Mouse (Mus musculus): Measurements from ENCODE around the gene Vezf1.

Vezf1 gene

GRCm38 (mm10) chr11:88098021-88098729 lies 30.1 kb downstream of the Vezf1 start, which contains the start of gene Cuedc1:
Gene Cuedc1, plus strand, starts transcription at chr11:88098058.
- DNase-seq (ENCODE audit: low spot score in 2 of 2), result no peak

GRCm38 (mm10) chr11:88098787-88099598 lies 30.9 kb downstream of the Vezf1 start:
- peak; percentile 33 to 61 for DNase-seq (ENCODE audit: low spot score in 2 of 2)

- DNase-seq (ENCODE audit: low spot score in 2 of 2), result peak in 1 of 2 experiments; percentile 13
Measured at GRCm38 (mm10) chr11:88099599-88100023, 31.5 kb downstream of the Vezf1 start.

DNA sequence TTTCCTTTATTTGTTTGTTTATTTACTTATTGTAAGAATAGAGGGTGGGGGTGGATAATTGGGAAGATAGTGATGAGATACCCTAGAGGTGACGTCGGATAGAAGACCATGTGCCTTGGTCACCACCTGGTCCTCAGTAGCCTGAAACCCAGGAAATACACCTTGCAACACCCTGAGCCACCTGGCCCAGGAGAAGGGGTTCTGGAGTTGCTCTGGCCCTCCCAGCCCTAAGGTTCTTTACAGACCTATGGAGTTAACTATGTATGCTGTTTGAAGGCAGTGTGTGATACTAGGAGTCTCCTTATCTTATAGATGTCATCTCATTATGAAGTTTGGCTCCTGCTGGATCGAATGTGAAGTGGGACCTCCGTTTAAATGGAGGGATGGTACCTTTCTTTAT lies 32.1 kb downstream of the Vezf1 start:
- DNase-seq (ENCODE audit: low spot score in 2 of 2), result no peak

DNA sequence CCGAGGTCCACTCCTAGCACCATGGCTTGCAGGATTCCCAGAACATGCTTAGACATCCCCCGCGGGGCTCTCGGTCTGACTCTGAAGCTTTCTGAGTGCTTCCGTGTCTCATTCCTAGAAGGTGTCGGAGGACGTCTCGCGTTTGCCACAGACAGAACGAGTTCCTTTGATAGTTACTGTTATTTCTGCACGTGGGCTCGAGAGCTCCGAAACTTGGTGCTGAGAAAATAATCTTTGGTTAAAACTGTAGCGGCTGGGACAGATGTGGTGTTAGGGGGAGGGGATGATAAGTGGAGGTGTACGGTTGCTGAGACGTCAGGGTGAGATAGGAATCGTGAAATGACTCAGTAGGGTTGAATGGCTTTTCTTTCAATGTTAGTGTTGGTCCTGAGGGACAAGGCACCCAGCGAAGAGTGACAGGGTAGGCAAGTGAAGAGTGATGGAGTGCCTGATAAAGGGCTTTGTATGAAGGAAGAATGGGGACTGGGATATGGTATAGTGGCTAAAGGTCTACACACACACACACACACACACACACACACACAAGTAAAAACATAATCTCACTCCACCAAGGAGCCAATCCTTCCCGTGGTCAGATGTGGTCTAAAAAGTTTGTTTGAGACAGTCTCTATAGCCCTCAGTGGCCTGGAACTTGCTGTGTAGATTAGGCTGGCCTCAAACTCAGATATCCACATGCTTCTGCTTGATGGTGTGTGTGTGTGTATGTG lies 35.3 kb downstream of the Vezf1 start:
- DNase-seq (ENCODE audit: low spot score in 2 of 2), result no peak

DNA sequence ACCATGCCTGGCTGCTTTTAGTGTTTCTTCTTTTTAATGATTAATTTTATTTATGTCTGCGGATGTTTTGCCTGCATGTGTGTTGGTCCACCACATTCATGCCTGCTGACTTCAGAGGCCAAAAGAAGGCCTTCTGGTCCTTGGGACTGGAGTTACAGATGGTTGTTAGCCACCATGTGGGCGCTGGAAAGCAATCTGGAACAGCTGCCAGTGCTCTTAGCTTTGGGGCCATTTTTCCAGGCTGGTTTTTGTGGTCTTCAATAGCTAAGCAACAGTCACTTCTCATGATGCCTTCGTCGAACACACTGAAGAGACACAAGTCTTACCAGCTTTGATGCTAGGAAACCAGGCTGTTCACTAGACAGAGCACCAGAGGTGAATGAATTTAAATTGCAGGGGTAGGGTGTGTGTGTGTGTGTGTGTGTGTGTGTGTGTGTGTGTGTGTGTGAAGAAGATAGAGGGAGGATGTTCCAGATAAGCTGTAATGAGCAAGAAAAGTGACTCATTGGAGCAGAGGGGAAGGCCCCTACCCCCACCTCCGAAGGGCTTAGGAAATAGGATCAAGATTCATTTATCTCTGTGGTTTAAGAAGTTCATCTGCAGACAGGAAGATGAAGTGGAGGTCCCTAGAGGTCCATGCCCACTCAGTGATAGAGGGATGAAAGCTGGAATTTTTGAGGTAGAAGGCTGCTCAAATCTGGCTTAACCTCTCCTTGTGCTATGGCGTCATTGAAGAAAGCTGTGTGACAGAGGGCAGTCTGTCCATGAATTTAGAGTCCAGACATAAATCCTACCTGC lies 37.6 kb downstream of the Vezf1 start:
- no peak for DNase-seq (ENCODE audit: low spot score in 2 of 2)

GRCm38 (mm10) chr11:88106292-88106554 lies 38.1 kb downstream of the Vezf1 start:
- DNase-seq (ENCODE audit: low spot score in 2 of 2), result no peak

- DNase-seq (ENCODE audit: low spot score in 2 of 2), result no peak
Measured at GRCm38 (mm10) chr11:88107365-88107764, 39.3 kb downstream of the Vezf1 start.

DNA sequence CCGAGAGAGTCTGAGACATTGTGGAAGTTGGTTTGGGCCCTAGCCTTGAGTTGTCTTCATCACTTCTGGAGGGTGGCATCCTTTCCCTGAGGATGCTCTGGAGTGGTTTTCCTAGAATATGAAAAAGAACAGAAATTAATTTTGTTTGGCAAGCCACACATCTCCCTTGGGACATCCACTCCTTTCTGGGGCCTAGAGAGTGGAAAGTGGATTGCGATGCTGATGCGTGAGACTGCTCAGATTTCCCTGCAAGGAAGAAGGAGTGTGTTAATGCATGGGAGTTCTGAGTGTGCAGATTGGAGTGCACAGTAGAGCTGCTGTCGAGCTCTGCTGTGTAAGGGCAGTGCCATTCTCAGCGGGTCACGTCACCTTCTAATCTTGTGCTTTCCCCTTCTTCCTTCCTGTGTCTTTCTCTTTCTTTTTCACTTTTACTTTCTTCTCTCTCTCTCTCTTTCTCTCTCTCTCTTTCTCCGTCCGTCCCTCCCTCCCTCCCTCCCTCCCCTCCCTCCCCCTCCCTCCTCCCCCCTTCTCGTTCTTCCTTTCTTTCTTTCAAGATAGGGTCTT lies 42.0 kb downstream of the Vezf1 start:
- no peak for DNase-seq (ENCODE audit: low spot score in 2 of 2)

GRCm38 (mm10) chr11:88112078-88112477 lies 44.0 kb downstream of the Vezf1 start:
- no peak for DNase-seq (ENCODE audit: low spot score in 2 of 2)

- no peak for DNase-seq (ENCODE audit: low spot score in 2 of 2)
Measured at GRCm38 (mm10) chr11:88112677-88113333, 44.7 kb downstream of the Vezf1 start.

DNA sequence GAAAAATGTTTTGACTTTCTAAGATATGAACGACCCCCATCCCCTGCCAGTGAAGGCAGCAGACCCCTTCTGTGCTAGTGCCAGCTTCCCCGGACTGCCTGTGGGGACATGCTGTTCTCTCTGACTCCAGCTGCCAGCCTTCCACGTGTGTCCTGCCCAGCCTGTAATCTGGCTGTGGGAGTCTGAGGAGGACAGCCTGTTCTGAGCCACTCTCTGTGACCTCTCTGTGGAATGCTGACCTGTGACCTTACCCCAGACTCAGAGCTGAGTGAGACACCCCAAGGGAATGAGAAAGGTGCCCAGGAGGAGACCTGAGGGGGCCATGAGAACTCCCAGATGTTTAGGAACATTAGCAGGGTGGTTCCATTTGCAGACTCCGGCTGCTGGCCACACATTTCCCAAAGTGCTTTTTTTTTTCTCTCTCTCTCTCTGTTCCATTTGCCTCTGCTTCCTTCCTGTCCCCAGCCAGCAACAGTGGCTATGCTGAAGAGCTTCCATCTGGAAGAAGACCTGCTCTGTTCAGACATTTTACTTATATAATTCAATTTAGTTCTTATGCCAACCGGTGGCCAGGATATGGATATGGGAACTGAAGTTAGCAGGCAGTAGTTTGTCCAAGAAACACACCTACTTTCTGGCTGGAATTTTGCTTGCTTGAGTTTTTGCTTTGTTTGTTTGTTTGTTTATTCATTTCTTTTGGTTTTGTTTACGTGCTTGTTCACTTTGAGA lies 45.6 kb downstream of the Vezf1 start:
- DNase-seq (ENCODE audit: low spot score in 2 of 2), result no peak

- DNase-seq (ENCODE audit: low spot score in 2 of 2), result no peak
Measured at GRCm38 (mm10) chr11:88114871-88115301, 46.8 kb downstream of the Vezf1 start.

GRCm38 (mm10) chr11:88116568-88116967 lies 48.5 kb downstream of the Vezf1 start:
- no peak for DNase-seq (ENCODE audit: low spot score in 2 of 2)

DNA sequence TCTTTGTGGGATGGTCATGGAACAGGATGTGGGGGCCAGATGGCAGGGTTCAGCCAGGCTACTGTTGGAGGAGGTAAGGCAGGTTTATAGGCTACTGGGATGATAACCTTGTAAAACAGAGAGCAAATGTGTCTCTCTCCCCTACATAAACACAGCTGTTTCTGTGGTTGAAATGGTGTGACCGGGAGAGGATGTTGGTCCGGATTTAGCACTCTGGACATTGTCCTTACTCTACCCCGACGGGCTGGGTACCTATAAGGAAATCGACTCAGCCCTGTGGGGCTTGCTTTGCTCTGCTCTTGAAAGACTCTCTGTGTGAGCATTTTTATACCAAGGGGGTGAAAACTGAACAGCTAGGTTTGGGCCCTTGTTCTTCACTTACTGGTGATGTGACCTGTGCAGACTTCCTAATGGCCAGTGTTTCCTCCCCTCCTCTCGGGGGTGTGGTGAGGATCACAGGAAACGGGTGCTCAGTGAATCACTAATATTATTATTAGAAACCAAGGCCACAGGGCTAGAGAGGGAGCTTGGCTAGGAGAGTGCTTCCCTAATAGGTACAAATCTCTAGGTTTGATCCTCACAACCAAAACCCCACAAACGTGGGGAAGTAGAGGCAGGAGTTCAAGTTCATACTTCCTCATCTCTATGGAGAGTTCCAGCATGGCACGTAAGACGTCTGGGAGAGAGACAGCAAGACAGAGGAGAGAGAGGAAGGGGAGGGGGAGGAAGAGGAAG lies 49.4 kb downstream of the Vezf1 start:
- DNase-seq (ENCODE audit: low spot score in 2 of 2), result no peak

GRCm38 (mm10) chr11:88118091-88118440 lies 50.0 kb downstream of the Vezf1 start:
- DNase-seq (ENCODE audit: low spot score in 2 of 2), result no peak

- DNase-seq (ENCODE audit: low spot score in 2 of 2), result no peak
Measured at GRCm38 (mm10) chr11:88118817-88119642, 51.0 kb downstream of the Vezf1 start.

DNA sequence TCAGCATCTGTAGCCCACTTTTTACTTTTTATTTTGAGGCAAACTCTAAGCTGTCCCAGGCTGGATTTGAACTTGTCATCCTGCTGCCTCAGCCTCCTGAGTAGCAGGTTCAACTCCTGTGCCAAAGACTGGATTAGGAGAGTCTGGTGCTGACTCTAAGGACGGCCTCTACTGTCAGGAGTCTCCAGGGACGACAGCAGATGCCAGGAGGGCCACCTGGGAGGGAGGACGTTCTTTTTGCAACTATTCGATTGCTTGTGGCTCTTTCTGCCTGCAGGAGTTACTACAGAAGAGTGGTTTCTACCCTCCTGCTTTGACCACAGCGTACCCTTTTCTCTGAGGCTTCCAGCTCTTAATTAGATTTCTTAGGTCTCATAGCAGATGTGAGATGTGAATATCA lies 54.5 kb downstream of the Vezf1 start:
- DNase-seq (ENCODE audit: low spot score in 2 of 2), result no peak

DNA sequence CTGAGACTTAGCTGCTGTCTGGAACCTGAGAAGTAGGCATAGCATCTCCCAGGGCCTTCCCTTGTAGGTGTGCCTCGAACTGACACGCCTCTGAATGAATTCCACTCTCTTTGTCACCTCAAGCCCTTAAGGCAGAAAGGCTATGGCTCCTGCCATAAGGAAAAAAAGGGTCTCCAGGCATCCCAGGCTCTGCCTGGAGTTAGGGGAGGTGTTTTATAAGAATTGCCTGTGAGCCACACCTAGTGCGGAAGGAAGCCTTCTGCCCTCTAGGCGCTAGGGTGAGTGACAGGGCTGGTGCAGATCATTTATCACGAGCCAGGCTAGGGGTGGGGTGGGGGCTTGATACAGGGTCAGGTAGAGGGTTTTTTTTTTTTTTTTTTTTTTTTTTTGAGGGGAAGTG lies 54.9 kb downstream of the Vezf1 start:
- DNase-seq (ENCODE audit: low spot score in 2 of 2), result no peak

All from spleen, postnatal 14 days (tissue).